20 mouse cellular contexts compared by ENCODE assay signal in the genomic region with DNA sequence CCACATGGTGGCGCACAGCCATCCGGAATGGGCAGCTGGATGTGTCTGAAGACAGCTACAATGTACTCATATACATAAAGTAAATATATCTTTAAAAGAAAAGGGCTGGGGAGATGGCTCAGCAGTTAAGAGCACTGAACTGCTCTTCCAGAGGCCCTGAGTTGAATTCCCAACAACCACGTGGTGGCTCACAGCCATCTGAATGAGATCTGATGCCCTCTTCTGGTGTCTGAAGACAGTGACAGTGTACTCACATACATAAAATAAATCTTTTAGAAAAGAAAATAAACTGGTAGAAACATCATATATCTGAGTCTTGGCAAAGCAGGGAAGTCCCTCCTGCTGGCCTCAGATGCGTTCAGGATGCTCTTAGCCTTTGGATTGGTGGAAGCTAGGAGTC. TPM values are rescaled to one million over a fixed set of nuclear protein-coding genes. Genes with fewer than 3 reads are reported as not detected.
DNase-seq lines count a peak whose midpoint lies in the region; ATAC-seq and TF ChIP-seq lines count a peak whose summit lies in the region.
"Had no signal": no experiment of that assay in that cellular context is flagged by ENCODE, and none has a peak within 500 bp of the region (broad histone marks: within the 10 kb centered on the region; RNA-seq: fewer than 3 reads in every experiment).

No protein-coding gene starts in this region.

- peak; percentile 64 for TF ChIP-seq CTCF in midbrain, postnatal 0 days (IDR thresholded peaks at IDR 0.05)
- no peak for TF ChIP-seq CTCF in cerebellum, adult 2 months (IDR thresholded peaks at IDR 0.05; ENCODE audit: borderline replicate concordance, insufficient read depth, low read depth, low read length)

- H3K27ac ChIP-seq in forebrain, embryonic 14.5 days (ENCODE audit: low read depth, low read length), result no peak overlapping the region
- no peak overlapping the region for H3K27ac ChIP-seq in forebrain, embryonic 13.5 days
- no peak overlapping the region for H3K27ac ChIP-seq in kidney, embryonic 16.5 days (ENCODE audit: low read length)
- H3K27ac ChIP-seq in midbrain, postnatal 0 days (ENCODE audit: low read depth, low read length), result no peak overlapping the region
- H3K27ac ChIP-seq in midbrain, embryonic 16.5 days (ENCODE audit: low read length), result no peak overlapping the region
- H3K27ac ChIP-seq in cerebellum, adult 2 months (ENCODE audit: insufficient read depth, low read length), result no peak overlapping the region
- H3K27ac ChIP-seq: limb, embryonic 10.5 days; macrophage had no signal

- H3K36me3 ChIP-seq in forebrain, embryonic 14.5 days (ENCODE audit: control insufficient read depth, insufficient read depth, low read length), result no peaks in the 10 kb centered on the region
- no peaks in the 10 kb centered on the region for H3K36me3 ChIP-seq in forebrain, embryonic 13.5 days (ENCODE audit: poor library complexity, severe bottlenecking)
- H3K36me3 ChIP-seq in kidney, embryonic 16.5 days (ENCODE audit: insufficient read depth, low read length), result no peaks in the 10 kb centered on the region
- no peaks in the 10 kb centered on the region for H3K36me3 ChIP-seq in midbrain, postnatal 0 days (ENCODE audit: insufficient read depth, low read length)
- H3K36me3 ChIP-seq in midbrain, embryonic 16.5 days (ENCODE audit: control insufficient read depth, insufficient read depth, low read length), result no peaks in the 10 kb centered on the region
- H3K36me3 ChIP-seq: limb, embryonic 10.5 days had no signal

- no peak for TF ChIP-seq POLR2A in cerebellum, adult 2 months (IDR thresholded peaks at IDR 0.05; ENCODE audit: borderline replicate concordance, insufficient read depth, low read length)

- no peak overlapping the region for H3K9ac ChIP-seq in forebrain, embryonic 14.5 days (ENCODE audit: low read length)
- no peak overlapping the region for H3K9ac ChIP-seq in forebrain, embryonic 13.5 days
- H3K9ac ChIP-seq in kidney, embryonic 16.5 days (replicated peaks; ENCODE audit: low read length), result no peak overlapping the region
- no peak overlapping the region for H3K9ac ChIP-seq in midbrain, postnatal 0 days (replicated peaks; ENCODE audit: low read length, poor library complexity, severe bottlenecking)
- H3K9ac ChIP-seq in midbrain, embryonic 16.5 days (ENCODE audit: low read depth, low read length), result no peak overlapping the region

- 58% methylated on average over 4 of the region's 4 CpGs for WGBS in forebrain, embryonic 14.5 days
- WGBS in forebrain, embryonic 13.5 days, result 49% methylated on average over 4 of the region's 4 CpGs
- WGBS in kidney, embryonic 16.5 days, result 55% methylated on average over 4 of the region's 4 CpGs
- 65% methylated on average over 4 of the region's 4 CpGs for WGBS in midbrain, postnatal 0 days
- 59% methylated on average over 4 of the region's 4 CpGs for WGBS in midbrain, embryonic 16.5 days
- 72% methylated on average over 4 of the region's 4 CpGs for WGBS in cerebellum, adult 2 months

- peak; percentile 19 for DNase-seq in forebrain, embryonic 14.5 days (ENCODE audit: low spot score)
- peak; percentile 19 to 37 for DNase-seq in kidney, postnatal 36 days
- DNase-seq in midbrain, postnatal 0 days (ENCODE audit: low spot score), result peak; percentile 42
- DNase-seq in spleen, adult 18-20 months, result no peak
- DNase-seq in cerebellum, adult 2 months, result no peak
- DNase-seq: adrenal gland, postnatal 14 days; B cell, adult 2 months; cerebellum, adult 11 months; heart, adult 18-20 months; heart, postnatal 36 days; right cerebral cortex, adult 18-20 months had no signal

- no peak overlapping the region for H3K4me2 ChIP-seq in forebrain, embryonic 14.5 days (ENCODE audit: low read length)
- no peak overlapping the region for H3K4me2 ChIP-seq in forebrain, embryonic 13.5 days
- no peak overlapping the region for H3K4me2 ChIP-seq in kidney, embryonic 16.5 days (replicated peaks; ENCODE audit: low read depth, low read length)
- H3K4me2 ChIP-seq in midbrain, postnatal 0 days (ENCODE audit: low read depth, low read length, poor library complexity, severe bottlenecking), result no peak overlapping the region
- H3K4me2 ChIP-seq in midbrain, embryonic 16.5 days (ENCODE audit: low read length), result no peak overlapping the region

- H3K4me1 ChIP-seq in forebrain, embryonic 14.5 days (ENCODE audit: control insufficient read depth, insufficient read depth, low read length), result no peaks in the 10 kb centered on the region
- H3K4me1 ChIP-seq in forebrain, embryonic 13.5 days, result peaks cover 13% of the 10 kb centered on the region
- H3K4me1 ChIP-seq in kidney, embryonic 16.5 days (ENCODE audit: insufficient read depth, low read length), result peaks cover 12% of the 10 kb centered on the region
- H3K4me1 ChIP-seq in midbrain, postnatal 0 days (ENCODE audit: insufficient read depth, low read length), result peaks cover 8% of the 10 kb centered on the region; the same call in 1 of the 2 replicates
- peaks cover 7% of the 10 kb centered on the region; the same call in 1 of the 2 replicates for H3K4me1 ChIP-seq in midbrain, embryonic 16.5 days (ENCODE audit: control insufficient read depth, insufficient read depth, low read length)
- H3K4me1 ChIP-seq in cerebellum, adult 2 months (ENCODE audit: control insufficient read depth, insufficient read depth, low read length), result no peaks in the 10 kb centered on the region

- no peak for ATAC-seq in forebrain, embryonic 14.5 days
- no peak for ATAC-seq in forebrain, embryonic 13.5 days
- no peak for ATAC-seq in kidney, embryonic 16.5 days (ENCODE audit: low FRiP score, low TSS enrichment)
- ATAC-seq in midbrain, postnatal 0 days (ENCODE audit: low FRiP score), result no peak
- no peak for ATAC-seq in midbrain, embryonic 16.5 days
- ATAC-seq: intestine, embryonic 16.5 days had no signal

- H3K27me3 ChIP-seq in forebrain, embryonic 14.5 days (replicated peaks; ENCODE audit: control insufficient read depth, insufficient read depth, low read length), result no peaks in the 10 kb centered on the region
- H3K27me3 ChIP-seq in forebrain, embryonic 13.5 days, result peaks cover 17% of the 10 kb centered on the region
- H3K27me3 ChIP-seq in kidney, embryonic 16.5 days (ENCODE audit: insufficient read depth, low read length), result peaks cover 20% of the 10 kb centered on the region
- H3K27me3 ChIP-seq in midbrain, postnatal 0 days (ENCODE audit: insufficient read depth, low read length), result no peaks in the 10 kb centered on the region
- H3K27me3 ChIP-seq in midbrain, embryonic 16.5 days (ENCODE audit: control insufficient read depth, insufficient read depth, low read depth, low read length), result peaks cover 7% of the 10 kb centered on the region; the same call in 1 of the 2 replicates
- H3K27me3 ChIP-seq in cerebellum, adult 2 months (ENCODE audit: control insufficient read depth, insufficient read depth, low read length), result no peaks in the 10 kb centered on the region

- H3K4me3 ChIP-seq in forebrain, embryonic 14.5 days (ENCODE audit: low read depth, low read length), result no peak overlapping the region
- H3K4me3 ChIP-seq in forebrain, embryonic 13.5 days, result no peak overlapping the region
- no peak overlapping the region for H3K4me3 ChIP-seq in kidney, embryonic 16.5 days (ENCODE audit: low read length)
- H3K4me3 ChIP-seq in midbrain, postnatal 0 days (ENCODE audit: low read depth, low read length), result no peak overlapping the region
- H3K4me3 ChIP-seq in midbrain, embryonic 16.5 days (ENCODE audit: low read depth, low read length), result no peak overlapping the region
- no peak overlapping the region for H3K4me3 ChIP-seq in cerebellum, adult 2 months (replicated peaks; ENCODE audit: insufficient read depth, low read depth, low read length)
- H3K4me3 ChIP-seq: erythroblast, embryonic 14.5 days; limb, embryonic 10.5 days had no signal

- no peaks in the 10 kb centered on the region for H3K9me3 ChIP-seq in forebrain, embryonic 14.5 days (replicated peaks; ENCODE audit: control insufficient read depth, low read length)
- H3K9me3 ChIP-seq in forebrain, embryonic 13.5 days (replicated peaks), result no peaks in the 10 kb centered on the region
- no peaks in the 10 kb centered on the region for H3K9me3 ChIP-seq in kidney, embryonic 16.5 days (ENCODE audit: low read length)
- no peaks in the 10 kb centered on the region for H3K9me3 ChIP-seq in midbrain, postnatal 0 days (ENCODE audit: low read length)
- H3K9me3 ChIP-seq in midbrain, embryonic 16.5 days (replicated peaks; ENCODE audit: control insufficient read depth, low read length, poor library complexity, severe bottlenecking), result no peaks in the 10 kb centered on the region
- H3K9me3 ChIP-seq: limb, embryonic 10.5 days had no signal

RNA-seq across cellular contexts. Expression of a gene that starts 3.3 kb away (rescaled TPM):
- 20.9 and 21.4 TPM in 2 replicates for polyA plus RNA-seq in forebrain, embryonic 14.5 days (2014; fragmentation: Nextera tagmentation; extraction: Ambion mirVana)
- polyA plus RNA-seq in forebrain, embryonic 13.5 days (2015; fragmentation: Nextera tagmentation; extraction: Ambion mirVana), result 11.4 and 13.1 TPM in 2 replicates
- 30.9 TPM in 2 replicates for polyA plus RNA-seq in kidney, embryonic 16.5 days (2015; fragmentation: Nextera tagmentation; extraction: Ambion mirVana)
- total RNA-seq in midbrain, postnatal 0 days (2014; rRNA removed), result 24.8 and 25.8 TPM in 2 replicates
- 21.9 and 26.5 TPM in 2 replicates for polyA plus RNA-seq in midbrain, postnatal 0 days (2015; fragmentation: Nextera tagmentation; extraction: Ambion mirVana)
- polyA plus RNA-seq in midbrain, embryonic 16.5 days (2015; fragmentation: Nextera tagmentation; extraction: Ambion mirVana), result 18.1 and 20.8 TPM in 2 replicates
- polyA plus RNA-seq in cerebellum, adult 2 months (2012; rRNA removed), result 7.5 and 8.3 TPM in 2 replicates
- total RNA-seq: neutrophil, adult 5-6 weeks had no signal
- polyA plus RNA-seq: erythroblast, embryonic 14.5 days; macrophage had no signal

RNA-seq across cellular contexts. Expression of a gene that starts 13.5 kb away (rescaled TPM):
- polyA plus RNA-seq in forebrain, embryonic 14.5 days (2014; fragmentation: Nextera tagmentation; extraction: Ambion mirVana), result not detected in 2 replicates
- polyA plus RNA-seq in forebrain, embryonic 13.5 days (2015; fragmentation: Nextera tagmentation; extraction: Ambion mirVana), result 0.10 TPM in 1 of 2 replicates, not detected in the other
- 1.3 TPM in 2 replicates for polyA plus RNA-seq in kidney, embryonic 16.5 days (2015; fragmentation: Nextera tagmentation; extraction: Ambion mirVana)
- 1.0 and 1.8 TPM in 2 replicates for total RNA-seq in midbrain, postnatal 0 days (2014; rRNA removed)
- polyA plus RNA-seq in midbrain, postnatal 0 days (2015; fragmentation: Nextera tagmentation; extraction: Ambion mirVana), result 0.83 and 0.85 TPM in 2 replicates
- polyA plus RNA-seq in midbrain, embryonic 16.5 days (2015; fragmentation: Nextera tagmentation; extraction: Ambion mirVana), result 0.11 and 0.55 TPM in 2 replicates
- polyA plus RNA-seq in cerebellum, adult 2 months (2012; rRNA removed), result 0.18 and 0.36 TPM in 2 replicates
- total RNA-seq: neutrophil, adult 5-6 weeks had no signal
- polyA plus RNA-seq: erythroblast, embryonic 14.5 days; macrophage had no signal

RNA-seq across cellular contexts. Expression of a gene that starts 36.7 kb away (rescaled TPM):
- not detected in 2 replicates for polyA plus RNA-seq in forebrain, embryonic 14.5 days (2014; fragmentation: Nextera tagmentation; extraction: Ambion mirVana)
- not detected in 2 replicates for polyA plus RNA-seq in forebrain, embryonic 13.5 days (2015; fragmentation: Nextera tagmentation; extraction: Ambion mirVana)
- polyA plus RNA-seq in kidney, embryonic 16.5 days (2015; fragmentation: Nextera tagmentation; extraction: Ambion mirVana), result 0.87 and 0.92 TPM in 2 replicates
- total RNA-seq in midbrain, postnatal 0 days (2014; rRNA removed), result not detected in 2 replicates
- polyA plus RNA-seq in midbrain, postnatal 0 days (2015; fragmentation: Nextera tagmentation; extraction: Ambion mirVana), result not detected in 2 replicates
- 0.13 and 0.14 TPM in 2 replicates for polyA plus RNA-seq in midbrain, embryonic 16.5 days (2015; fragmentation: Nextera tagmentation; extraction: Ambion mirVana)
- polyA plus RNA-seq in cerebellum, adult 2 months (2012; rRNA removed), result 0.10 TPM in 1 of 2 replicates, not detected in the other
- total RNA-seq: adrenal gland, postnatal 14 days; heart, adult 18-20 months; heart, postnatal 36 days; neutrophil, adult 5-6 weeks had no signal
- polyA plus RNA-seq: erythroblast, embryonic 14.5 days; limb, embryonic 10.5 days; macrophage; thymus, postnatal 0 days had no signal

RNA-seq across cellular contexts. Expression of a gene that starts 40.8 kb away (rescaled TPM):
- polyA plus RNA-seq in forebrain, embryonic 14.5 days (2014; fragmentation: Nextera tagmentation; extraction: Ambion mirVana), result 0.10 and 0.21 TPM in 2 replicates
- polyA plus RNA-seq in forebrain, embryonic 13.5 days (2015; fragmentation: Nextera tagmentation; extraction: Ambion mirVana), result 0.10 TPM in 1 of 2 replicates, not detected in the other
- polyA plus RNA-seq in kidney, embryonic 16.5 days (2015; fragmentation: Nextera tagmentation; extraction: Ambion mirVana), result 1.5 and 1.8 TPM in 2 replicates
- total RNA-seq in midbrain, postnatal 0 days (2014; rRNA removed), result 0.33 and 0.49 TPM in 2 replicates
- 0.18 and 0.35 TPM in 2 replicates for polyA plus RNA-seq in midbrain, postnatal 0 days (2015; fragmentation: Nextera tagmentation; extraction: Ambion mirVana)
- 0.18 TPM in 1 of 2 replicates, not detected in the other for polyA plus RNA-seq in midbrain, embryonic 16.5 days (2015; fragmentation: Nextera tagmentation; extraction: Ambion mirVana)
- polyA plus RNA-seq in cerebellum, adult 2 months (2012; rRNA removed), result 0.05 and 0.06 TPM in 2 replicates
- total RNA-seq: neutrophil, adult 5-6 weeks had no signal
- polyA plus RNA-seq: erythroblast, embryonic 14.5 days; macrophage had no signal

Comparison
In these comparisons a context has a peak if more than half of its experiments do, and no peak if none do; other contexts are left out.
1. DNase-seq: peak in forebrain, embryonic 14.5 days (single experiment), kidney, postnatal 36 days (2 of 2) and midbrain, postnatal 0 days (single experiment); none in spleen, adult 18-20 months (0 of 2) and cerebellum, adult 2 months (0 of 2).